Mouse (Mus musculus) embryo, embryonic 9.5 days (tissue): ENCODE data around the gene Rhebl1.
"Not testable (repeated sequence)": the region's sequence is repeated elsewhere in the genome, so short reads cannot be mapped to it uniquely, and the experiment has no call there.

Experiments used
- DNase-seq: peaks from one replicate; pipeline ENCODE4 v3.0.0-alpha.2; 2017; ENCODE audit errors: extremely low spot score

Rhebl1 gene

GRCm38 (mm10) chr15:98893940-98894745 is at the start of gene Rhebl1:
Gene Rhebl1, minus strand, starts transcription at chr15:98894540.
- DNase-seq = peak; percentile 46

GRCm38 (mm10) chr15:98943133-98943532 is 48.8 kb upstream of the Rhebl1 start:
- no peak for DNase-seq

GRCm38 (mm10) chr15:98942081-98942480 is 47.7 kb upstream of the Rhebl1 start:
- DNase-seq = no peak

GRCm38 (mm10) chr15:98941539-98941938 is 47.2 kb upstream of the Rhebl1 start:
- no peak for DNase-seq

GRCm38 (mm10) chr15:98940816-98941215 is 46.5 kb upstream of the Rhebl1 start:
- DNase-seq = no peak

GRCm38 (mm10) chr15:98934217-98934839 is 40.0 kb upstream of the Rhebl1 start, which contains the start of gene Tuba1b:
Gene Tuba1b, minus strand, starts transcription at chr15:98934565.
- peak; percentile 92 for DNase-seq

GRCm38 (mm10) chr15:98933833-98934216 is 39.5 kb upstream of the Rhebl1 start:
- peak; percentile 95 for DNase-seq

GRCm38 (mm10) chr15:98933004-98933671 is 38.8 kb upstream of the Rhebl1 start:
- peak; percentile 27 for DNase-seq

- DNase-seq = peak; percentile 9
These were observed 36.7 kb upstream of the Rhebl1 start for GRCm38 (mm10) chr15:98930998-98931397.

- DNase-seq = peak; percentile 28
These were observed 35.8 kb upstream of the Rhebl1 start for GRCm38 (mm10) chr15:98930017-98930734.

- peak; percentile 70 for DNase-seq
These were observed 34.4 kb upstream of the Rhebl1 start for GRCm38 (mm10) chr15:98928598-98929240.

GRCm38 (mm10) chr15:98927566-98927965 is 33.2 kb upstream of the Rhebl1 start:
- no peak for DNase-seq

- DNase-seq = no peak
These were observed 30.3 kb upstream of the Rhebl1 start for GRCm38 (mm10) chr15:98924682-98925081.

- no peak for DNase-seq
These were observed 28.7 kb upstream of the Rhebl1 start for GRCm38 (mm10) chr15:98923031-98923537.

- no peak for DNase-seq
These were observed 28.2 kb upstream of the Rhebl1 start for GRCm38 (mm10) chr15:98922581-98922980.

- no peak for DNase-seq
These were observed 27.2 kb upstream of the Rhebl1 start for GRCm38 (mm10) chr15:98921510-98921909.

GRCm38 (mm10) chr15:98918499-98918895 is 24.2 kb upstream of the Rhebl1 start:
- not testable (repeated sequence) for DNase-seq

GRCm38 (mm10) chr15:98917538-98918498 is 23.5 kb upstream of the Rhebl1 start, which contains the start of gene Lmbr1l:
Gene Lmbr1l, minus strand, starts transcription at chr15:98918231.
- peak; percentile 98 for DNase-seq

- DNase-seq = no peak
These were observed 22.8 kb upstream of the Rhebl1 start for GRCm38 (mm10) chr15:98917091-98917490.

- no peak for DNase-seq
These were observed 21.7 kb upstream of the Rhebl1 start for GRCm38 (mm10) chr15:98916016-98916415.
